Mouse (Mus musculus) myocyte (in vitro differentiated cells): ENCODE data around the gene Evpl.
A peak's percentile ranks its signal among the peaks of the same experiment; 100 is the strongest.

Experiments
- E2F4 ChIP-seq: IDR thresholded peaks from one replicate; pipeline ENCODE4 v1.6.1; 2011; ENCODE audit warnings: mild to moderate bottlenecking, control low read depth, moderate library complexity; ENCODE audit not compliant: insufficient read depth
- MAX ChIP-seq: IDR thresholded peaks from one replicate; pipeline ENCODE4 v1.6.1; 2011; ENCODE audit warnings: low read depth, mild to moderate bottlenecking, control low read depth
- MYOG ChIP-seq, 3 experiments: IDR thresholded peaks; one replicate each; pipeline ENCODE4 v1.6.1; 2011; ENCODE audit warnings: control low read depth in 2 of 3, low read depth in 2 of 3, mild to moderate bottlenecking in 2 of 3; ENCODE audit not compliant: insufficient read length in 2 of 3, control insufficient read depth in 1 of 3, insufficient read depth in 1 of 3
- POLR2A ChIP-seq: IDR thresholded peaks from one replicate; pipeline ENCODE4 v1.6.1; 2011; ENCODE audit warnings: low read depth, mild to moderate bottlenecking, control low read depth, moderate library complexity; ENCODE audit not compliant: insufficient read length
- POLR2AphosphoS2 ChIP-seq: IDR thresholded peaks from one replicate; pipeline ENCODE4 v1.6.1; 2011; ENCODE audit warnings: low read depth, control low read depth; ENCODE audit not compliant: insufficient read length
- TCF12 ChIP-seq: IDR thresholded peaks from one replicate; pipeline ENCODE4 v1.6.1; 2011; ENCODE audit warnings: mild to moderate bottlenecking, control low read depth; ENCODE audit not compliant: poor library complexity, insufficient read depth, severe bottlenecking
- TCF3 ChIP-seq: IDR thresholded peaks from one replicate; pipeline ENCODE4 v1.6.1; 2011; ENCODE audit warnings: low read depth, control low read depth; ENCODE audit not compliant: insufficient read length
- USF1 ChIP-seq: IDR thresholded peaks from one replicate; pipeline ENCODE4 v1.6.1; 2011; ENCODE audit warnings: low read depth, mild to moderate bottlenecking, control low read depth, moderate library complexity

DNA sequence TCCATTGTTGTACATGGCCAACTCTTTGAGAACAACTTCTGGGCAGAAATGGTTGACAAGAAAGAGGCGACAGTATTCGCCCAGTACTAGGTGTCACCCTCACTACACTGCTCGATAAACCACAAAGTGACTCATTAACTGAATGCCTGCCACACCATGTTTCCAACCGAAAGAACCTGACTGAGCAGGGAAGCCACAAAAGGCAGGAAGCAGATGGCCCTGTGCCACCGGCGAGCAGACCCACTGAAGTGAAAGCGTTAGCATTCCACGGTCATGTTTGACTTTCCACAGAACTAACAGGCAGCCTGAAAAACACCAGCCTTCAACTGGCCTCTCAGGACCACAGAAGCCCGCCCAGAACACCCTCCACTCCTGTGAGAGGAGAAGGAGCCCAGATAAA lies 16.8 kb upstream of the Evpl start:
- no peak for TF ChIP-seq POLR2AphosphoS2
- TF ChIP-seq POLR2A: no peak
- no peak for TF ChIP-seq E2F4
- no peak for TF ChIP-seq TCF3
- no peak for TF ChIP-seq USF1
- TF ChIP-seq TCF12: no peak
- no peak for TF ChIP-seq MAX
- TF ChIP-seq MYOG (IDR thresholded peaks at IDR 0.05; ENCODE audit: control insufficient read depth in 1 of 3, insufficient read depth in 1 of 3, insufficient read length in 2 of 3, low read depth in 2 of 3): peak in 1 of 3 experiments; percentile 19
